Mouse (Mus musculus) CH12.LX (cell line): ENCODE results near the gene Gm28434. TPM values are rescaled to one million over a fixed set of nuclear protein-coding genes. Genes with fewer than 3 reads are reported as not detected.

ENCODE experiments used
- DNase-seq: peaks from one replicate; pipeline ENCODE4 v3.0.0-alpha.2; 2013; ENCODE audit errors: extremely low read depth
- H3K27ac ChIP-seq: 2 replicates; pipeline ENCODE4 v1.5.1; 2012; ENCODE audit warnings: low read depth, mild to moderate bottlenecking, control low read depth, moderate library complexity; ENCODE audit not compliant: insufficient read depth
- H3K27me3 ChIP-seq: replicated peaks from 2 replicates; pipeline ENCODE3; 2012; ENCODE audit warnings: inconsistent platforms
- H3K36me3 ChIP-seq, 2 experiments: replicated peaks in 1 of 2; 2 replicates each; pipeline versions ENCODE3 to v1.6.1; 2012; ENCODE audit warnings: inconsistent platforms in 1 of 2, low read length in 1 of 2, mild to moderate bottlenecking in 1 of 2, mixed read lengths in 1 of 2, moderate library complexity in 1 of 2; ENCODE audit not compliant: control insufficient read depth in 1 of 2, insufficient read depth in 1 of 2
- H3K4me1 ChIP-seq, 2 experiments: 2 replicates each; pipeline ENCODE4 v1.6.1; 2012; ENCODE audit warnings: inconsistent platforms in 1 of 2, moderate library complexity in 1 of 2; ENCODE audit not compliant: insufficient read depth in 2 of 2, control insufficient read depth in 1 of 2
- H3K4me2 ChIP-seq: 2 replicates; pipeline ENCODE4 v1.6.1; 2012; ENCODE audit warnings: low read depth, mild to moderate bottlenecking, control low read depth; ENCODE audit not compliant: poor library complexity, insufficient read depth, severe bottlenecking
- H3K4me3 ChIP-seq, 3 experiments: fragments of 150-350 bp in 1 of 3; sonication (generic) in 1 of 3; replicated peaks in 1 of 3; 2 replicates each; pipeline versions ENCODE3 to v1.5.1; 2011 to 2012; ENCODE audit warnings: low read depth in 2 of 3, low read length in 2 of 3, mild to moderate bottlenecking in 2 of 3, moderate library complexity in 2 of 3, control low read depth in 1 of 3, improper control_type of control experiment in 1 of 3, inconsistent platforms in 1 of 3, mixed read lengths in 1 of 3; ENCODE audit not compliant: poor library complexity in 1 of 3
- H3K79me2 ChIP-seq: replicated peaks from 2 replicates; pipeline ENCODE4 v1.6.1; 2012; ENCODE audit warnings: mild to moderate bottlenecking, moderate library complexity; ENCODE audit not compliant: control insufficient read depth, poor library complexity, insufficient read depth, severe bottlenecking; ENCODE audit errors: extremely low read depth
- H3K9ac ChIP-seq: 2 replicates; pipeline ENCODE4 v1.6.1; 2012; ENCODE audit warnings: low read depth, mild to moderate bottlenecking, control low read depth, moderate library complexity; ENCODE audit not compliant: insufficient read depth
- H3K9me3 ChIP-seq: replicated peaks from 2 replicates; pipeline ENCODE3; 2012; ENCODE audit warnings: low read length, inconsistent platforms, mixed read lengths
- BHLHE40 ChIP-seq: IDR thresholded peaks from 2 replicates; pipeline ENCODE4 v1.6.1; 2011; ENCODE audit warnings: mild to moderate bottlenecking, low read depth, low read length, improper control_type of control experiment
- CHD1 ChIP-seq: IDR thresholded peaks from 2 replicates; pipeline ENCODE4 v1.6.1; 2012; ENCODE audit warnings: low read depth, low read length, improper control_type of control experiment, inconsistent platforms
- CHD2 ChIP-seq: IDR thresholded peaks from 2 replicates; pipeline ENCODE4 v1.6.1; 2011; ENCODE audit warnings: low read length, improper control_type of control experiment
- CTCF ChIP-seq, 2 experiments: IDR thresholded peaks in 1 of 2; conservative IDR thresholded peaks in 1 of 2; 2 replicates each; pipeline ENCODE4 v1.5.1; 2011 to 2012; ENCODE audit warnings: low read depth in 2 of 2, low read length in 2 of 2, improper control_type of control experiment in 1 of 2, inconsistent platforms in 1 of 2, mild to moderate bottlenecking in 1 of 2, moderate library complexity in 1 of 2
- ELF1 ChIP-seq: IDR thresholded peaks from 2 replicates; pipeline ENCODE4 v1.6.1; 2014; ENCODE audit warnings: low read depth, mild to moderate bottlenecking, inconsistent platforms, low read length, improper control_type of control experiment
- EP300 ChIP-seq: IDR thresholded peaks from 2 replicates; pipeline ENCODE4 v1.6.1; 2011; ENCODE audit warnings: low read length, improper control_type of control experiment
- HCFC1 ChIP-seq: IDR thresholded peaks from 2 replicates; pipeline ENCODE4 v1.6.1; 2012; ENCODE audit warnings: low read depth, mild to moderate bottlenecking, inconsistent platforms, low read length, improper control_type of control experiment
- JUN ChIP-seq: IDR thresholded peaks from 2 replicates; pipeline ENCODE4 v1.6.1; 2011; ENCODE audit warnings: low read depth, mild to moderate bottlenecking, low read length, improper control_type of control experiment, moderate library complexity; ENCODE audit not compliant: insufficient read depth
- JUND ChIP-seq: conservative IDR thresholded peaks from 2 replicates; pipeline ENCODE4 v1.6.1; 2011; ENCODE audit warnings: low read depth, low read length, improper control_type of control experiment
- KAT2A ChIP-seq: IDR thresholded peaks from 2 replicates; pipeline ENCODE4 v1.6.1; 2012; ENCODE audit warnings: low read length, improper control_type of control experiment, inconsistent platforms; ENCODE audit not compliant: insufficient replicate concordance
- MEF2A ChIP-seq: IDR thresholded peaks from 2 replicates; pipeline ENCODE4 v1.6.1; 2014; ENCODE audit warnings: low read depth, mild to moderate bottlenecking, inconsistent platforms, low read length, improper control_type of control experiment, borderline replicate concordance
- MXI1 ChIP-seq: IDR thresholded peaks from 2 replicates; pipeline ENCODE4 v1.6.1; 2011; ENCODE audit warnings: mild to moderate bottlenecking, low read depth, low read length, improper control_type of control experiment
- NELFE ChIP-seq: IDR thresholded peaks from 2 replicates; pipeline ENCODE4 v1.6.1; 2011; ENCODE audit warnings: low read depth, low read length, improper control_type of control experiment
- NRF1 ChIP-seq: IDR thresholded peaks from 2 replicates; pipeline ENCODE4 v1.6.1; 2014; ENCODE audit warnings: low read depth, mild to moderate bottlenecking, inconsistent platforms, low read length, improper control_type of control experiment, moderate library complexity
- POLR2A ChIP-seq: IDR thresholded peaks from 2 replicates; pipeline ENCODE4 v1.6.1; 2011; ENCODE audit warnings: low read depth, mild to moderate bottlenecking, improper control_type of control experiment, low read length
- POLR2AphosphoS2 ChIP-seq: IDR thresholded peaks from 2 replicates; pipeline ENCODE4 v1.6.1; 2011; ENCODE audit warnings: low read depth, low read length, improper control_type of control experiment
- RAD21 ChIP-seq: IDR thresholded peaks from 2 replicates; pipeline ENCODE4 v1.6.1; 2011; ENCODE audit warnings: low read depth, mild to moderate bottlenecking, low read length, improper control_type of control experiment, moderate library complexity
- RCOR1 ChIP-seq: conservative IDR thresholded peaks from 2 replicates; pipeline ENCODE4 v1.6.1; 2012; ENCODE audit warnings: low read depth, mild to moderate bottlenecking, inconsistent platforms, low read length, improper control_type of control experiment
- SIN3A ChIP-seq: IDR thresholded peaks from 2 replicates; pipeline ENCODE4 v1.6.1; 2012; ENCODE audit warnings: low read length, improper control_type of control experiment, inconsistent platforms
- SMC3 ChIP-seq: IDR thresholded peaks from 2 replicates; pipeline ENCODE4 v1.6.1; 2011; ENCODE audit warnings: low read depth, low read length, improper control_type of control experiment
- TBP ChIP-seq: conservative IDR thresholded peaks from 2 replicates; pipeline ENCODE4 v1.6.1; 2011; ENCODE audit warnings: low read depth, low read length, improper control_type of control experiment
- TCF12 ChIP-seq: IDR thresholded peaks from 2 replicates; pipeline ENCODE4 v1.6.1; 2014; ENCODE audit warnings: low read depth, mild to moderate bottlenecking, inconsistent platforms, low read length, improper control_type of control experiment
- ZC3H11A ChIP-seq: IDR thresholded peaks from 2 replicates; pipeline ENCODE4 v1.6.1; 2012; ENCODE audit warnings: low read depth, mild to moderate bottlenecking, inconsistent platforms, low read length, improper control_type of control experiment
- ZKSCAN1 ChIP-seq: IDR thresholded peaks from 2 replicates; pipeline ENCODE4 v1.6.1; 2012; ENCODE audit warnings: low read depth, inconsistent platforms, low read length, improper control_type of control experiment, borderline replicate concordance
- ZMIZ1 ChIP-seq: IDR thresholded peaks from 2 replicates; pipeline ENCODE4 v1.6.1; 2012; ENCODE audit warnings: low read depth, mild to moderate bottlenecking, inconsistent platforms, low read length, improper control_type of control experiment
- ZNF384 ChIP-seq: IDR thresholded peaks from 2 replicates; pipeline ENCODE4 v1.6.1; 2012; ENCODE audit warnings: low read depth, low read length, improper control_type of control experiment, inconsistent platforms
- dilution Hi-C: fragments of 300-500 bp; cut with MboI; formaldehyde crosslinking; loops from 2 replicates; pipeline ENCODE4 v1.14.3; 2020; ENCODE audit warnings: low sequenced_read_pairs; ENCODE audit not compliant: extremely low pct_unique_long_range_greater_than_20kb, extremely low pct_ligation_motif_present
- in situ Hi-C: fragments of 300-500 bp; cut with MboI; formaldehyde crosslinking; loops from 3 replicates; pipeline ENCODE4 v1.14.3; 2019; ENCODE audit warnings: low sequenced_read_pairs, low pct_ligation_motif_present, low pct_unique_long_range_greater_than_20kb, mixed read lengths
- polyA plus RNA-seq: library from polyadenylated mRNA; unstranded; fragments of >175 nt; gene quantifications from 2 replicates; pipeline ENCODE4 v1.2.1, GENCODE M21; 2012; ENCODE audit warnings: low read depth; ENCODE audit not compliant: insufficient read length
- total RNA-seq, 2 experiments: library from RNA; depleted of rRNA; stranded (reverse); fragments of 300-350 nt in 1 of 2; fragments of >200 nt in 1 of 2; gene quantifications; 2 replicates each; pipeline ENCODE4 v1.2.3; 2012 to 2014

Gene Gm28434
- total and polyA plus RNA-seq, 3 experiments = not detected

- Histone ChIP-seq H3K9me3 (no peaks in the 10 kb centered on the region), H3K36me3 (no peaks in the 10 kb centered on the region), H3K4me3 (no peak within 1 kb of the TSS), H3K4me1 (no peaks in the 10 kb centered on the region), H3K79me2 (no peaks in the 10 kb centered on the region), H3K27ac (no peak within 1 kb of the TSS), H3K27me3 (no peaks in the 10 kb centered on the region), H3K4me2 (no peak within 1 kb of the TSS; the same call in 1 of the 2 replicates), H3K9ac (no peak within 1 kb of the TSS)
- in situ Hi-C loops = no loop called here
- TF ChIP-seq SIN3A (no peak), CTCF (conservative IDR thresholded peaks at IDR 0.05 in 1 of 2, IDR thresholded peaks at IDR 0.05 in 1 of 2; ENCODE audit: low read depth in 2 of 2, low read length in 2 of 2) (no peak), POLR2AphosphoS2 (no peak), EP300 (no peak), ZC3H11A (no peak), KAT2A (no peak), ZNF384 (no peak), JUND (no peak), MEF2A (no peak), CHD2 (no peak)
- dilution Hi-C loops = no loop called here
- DNase-seq = no peak
Measured at GRCm38 (mm10) chr5:87979139-87979538, 9.8 kb downstream of the Gm28434 start, which contains the start of gene Cabs1. Gene Cabs1, plus strand, starts transcription at chr5:87979439.

DNA sequence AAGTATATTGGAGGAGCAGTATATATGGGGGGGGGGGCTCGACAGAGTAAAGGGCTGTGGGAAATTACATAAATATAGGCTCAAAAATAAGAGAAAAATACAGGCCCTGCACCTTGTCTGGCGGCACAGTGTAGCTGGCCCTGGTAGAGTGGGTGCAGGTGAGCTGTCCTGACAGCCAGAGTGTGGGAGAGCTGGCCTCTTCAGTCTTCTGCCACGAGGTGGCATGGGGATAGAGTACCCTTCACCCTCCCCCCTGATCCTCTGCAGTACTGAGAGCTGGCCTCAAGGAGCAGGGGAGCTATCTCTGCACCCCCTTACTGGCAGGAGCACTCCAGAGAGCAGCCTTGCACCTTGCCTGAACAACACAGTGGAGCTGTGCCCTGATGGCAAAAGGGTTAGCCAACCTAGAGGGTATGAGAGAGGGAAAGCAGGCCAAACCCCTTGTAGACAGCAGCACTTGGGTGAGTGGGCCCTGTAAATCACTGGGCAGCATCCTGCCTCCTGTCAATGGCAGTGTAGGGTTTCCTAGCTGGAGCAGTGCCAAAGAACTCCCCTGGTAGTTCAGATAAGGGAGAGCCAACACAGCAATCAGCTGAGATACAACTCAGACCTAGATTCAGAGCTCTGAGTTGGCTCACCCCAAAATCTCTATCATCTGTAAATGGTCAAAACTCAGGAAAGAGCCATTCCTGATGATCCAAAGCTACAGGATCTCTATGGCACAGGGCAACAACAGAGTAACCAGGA is 13.3 kb downstream of the Gm28434 start:
- no peaks in the 10 kb centered on the region for H3K27me3 ChIP-seq
- H3K4me1 ChIP-seq = no peaks in the 10 kb centered on the region
- H3K4me3 ChIP-seq = no peak overlapping the region
- no peaks in the 10 kb centered on the region for H3K36me3 ChIP-seq
- H3K9ac ChIP-seq = no peak overlapping the region
- no peaks in the 10 kb centered on the region for H3K79me2 ChIP-seq
- H3K9me3 ChIP-seq = no peaks in the 10 kb centered on the region
- in situ Hi-C loops (no loop called here), dilution Hi-C loops (no loop called here)
- H3K27ac ChIP-seq = no peak overlapping the region
- DNase-seq = no peak
- no peak for TF ChIP-seq SIN3A
- no peak for TF ChIP-seq EP300
- TF ChIP-seq JUN = no peak
- no peak for TF ChIP-seq NRF1
- no peak for TF ChIP-seq JUND
- no peak for TF ChIP-seq HCFC1
- H3K4me2 ChIP-seq = no peak overlapping the region

DNA sequence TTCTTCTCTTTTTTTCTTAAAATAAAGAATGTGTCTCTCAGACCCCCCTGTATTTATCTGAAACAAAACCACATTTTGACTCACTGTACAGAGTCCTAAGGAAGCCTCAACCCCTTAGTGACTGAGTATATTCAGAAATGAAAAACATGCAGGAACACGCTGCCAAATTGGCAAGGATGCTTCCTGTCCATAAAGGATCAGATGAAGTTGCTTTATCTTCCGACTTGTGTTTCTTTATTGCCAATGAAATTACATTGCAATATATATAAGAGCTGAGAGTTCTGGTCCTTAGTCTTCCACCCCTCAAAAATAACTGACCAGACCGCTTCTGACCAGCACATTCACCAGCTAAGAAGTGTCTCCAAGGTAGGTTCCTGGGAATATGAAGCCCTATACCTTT is 32.9 kb downstream of the Gm28434 start, which contains the start of gene Smr3a:
Smr3a (plus strand) TSS at position 301 of the 400 bp plus-strand sequence.
- dilution Hi-C loops = no loop called here
- Histone ChIP-seq H3K4me3 (no peak within 1 kb of the TSS), H3K79me2 (no peaks in the 10 kb centered on the region), H3K27me3 (no peaks in the 10 kb centered on the region), H3K9ac (no peak within 1 kb of the TSS), H3K27ac (no peak within 1 kb of the TSS), H3K36me3 (no peaks in the 10 kb centered on the region), H3K9me3 (no peaks in the 10 kb centered on the region), H3K4me2 (no peak within 1 kb of the TSS), H3K4me1 (peaks cover 0 to 4% of the 10 kb centered on the region in 2 experiments; a peak in 1 of 4 replicates)
- in situ Hi-C loops = no loop called here
- no peak for DNase-seq
- TF ChIP-seq NELFE (no peak), CTCF (conservative IDR thresholded peaks at IDR 0.05 in 1 of 2, IDR thresholded peaks at IDR 0.05 in 1 of 2; ENCODE audit: low read depth in 2 of 2, low read length in 2 of 2) (no peak), ZKSCAN1 (no peak), CHD1 (no peak), SIN3A (no peak), RAD21 (no peak), RCOR1 (no peak), ZMIZ1 (no peak), TBP (no peak), POLR2A (no peak), EP300 (no peak), BHLHE40 (no peak), ELF1 (no peak), JUN (no peak), MXI1 (no peak), SMC3 (no peak), TCF12 (no peak), ZNF384 (no peak)
